Mouse (Mus musculus) heart, postnatal 4 days (tissue): ENCODE measurements around the gene Tcl1b3. TPM values are rescaled to one million over a fixed set of nuclear protein-coding genes. Genes with fewer than 3 reads are reported as not detected.
"Not testable (repeated sequence)": the region's sequence is repeated elsewhere in the genome, so short reads cannot be mapped to it uniquely, and the experiment has no call there.

Source experiments
- DNase-seq: peaks from one replicate; pipeline ENCODE4 v3.0.0; 2021
- total RNA-seq, 2 experiments: library from RNA; stranded (reverse); gene quantifications; 2 replicates each; pipeline ENCODE4 v1.2.3; 2021

The Tcl1b3 gene
- total RNA-seq = not detected

DNA sequence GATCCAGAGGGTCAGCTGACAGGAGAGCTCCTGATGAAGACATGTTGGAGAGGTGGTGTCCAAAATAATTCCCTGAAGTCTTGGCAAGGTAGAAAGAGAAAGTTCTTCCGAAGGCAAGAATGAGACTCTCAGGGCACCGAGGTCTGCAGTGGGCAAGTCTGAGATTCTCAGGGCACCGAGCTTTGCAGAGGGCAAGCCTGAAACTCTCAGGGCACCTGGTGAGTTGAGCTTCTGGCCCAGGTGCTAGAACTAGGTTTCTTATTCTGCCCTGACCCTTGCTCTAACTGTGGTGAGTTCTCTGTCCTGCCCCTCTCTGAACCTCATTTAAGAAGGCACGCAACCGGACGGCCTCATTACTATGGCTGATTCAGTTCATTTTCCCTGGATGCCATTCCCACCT lies at the start of gene Tcl1b3:
Gene Tcl1b3, plus strand, starts transcription at position 301 of the 400 bp plus-strand sequence.
- DNase-seq = not testable (repeated sequence)

DNA sequence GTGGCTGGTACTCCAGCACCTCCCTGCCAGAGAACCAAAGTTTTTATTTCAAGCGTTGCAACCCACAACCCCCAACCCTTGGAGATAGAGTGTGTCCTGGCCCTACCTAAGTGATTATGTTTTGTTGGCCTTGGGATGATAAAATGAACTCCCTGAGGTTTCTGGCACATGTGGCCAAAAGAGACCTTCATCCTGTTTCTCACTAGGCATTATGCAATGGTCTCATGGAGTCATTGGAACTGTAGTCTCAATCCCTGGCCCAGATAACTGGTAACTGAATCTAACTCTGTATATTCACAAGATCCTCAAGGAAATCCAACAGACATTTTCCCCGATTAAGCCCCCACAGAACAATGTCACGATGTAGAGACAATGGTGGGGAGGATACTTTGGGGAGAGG lies 47.7 kb upstream of the Tcl1b3 start:
- DNase-seq = no peak

DNA sequence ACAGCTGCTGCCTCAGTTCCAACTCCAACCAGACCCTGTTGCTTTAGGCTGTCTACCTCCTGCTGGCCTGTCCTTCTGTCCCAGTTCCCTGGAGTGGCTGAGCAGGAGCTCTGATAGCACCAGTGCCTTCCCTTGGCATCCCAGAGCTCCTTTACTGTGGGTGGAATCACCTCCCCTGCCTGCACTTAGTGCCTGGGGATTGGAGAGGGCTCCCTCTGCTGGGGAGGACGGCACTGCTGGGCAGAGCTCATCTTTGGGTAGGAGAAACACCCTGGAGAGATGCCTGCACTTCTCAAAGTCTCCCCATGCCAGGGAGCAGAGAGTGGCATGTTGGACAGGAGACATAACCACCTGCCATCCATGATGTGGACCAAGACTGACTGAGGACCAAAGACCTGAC lies 45.9 kb upstream of the Tcl1b3 start:
- DNase-seq = not testable (repeated sequence)

DNA sequence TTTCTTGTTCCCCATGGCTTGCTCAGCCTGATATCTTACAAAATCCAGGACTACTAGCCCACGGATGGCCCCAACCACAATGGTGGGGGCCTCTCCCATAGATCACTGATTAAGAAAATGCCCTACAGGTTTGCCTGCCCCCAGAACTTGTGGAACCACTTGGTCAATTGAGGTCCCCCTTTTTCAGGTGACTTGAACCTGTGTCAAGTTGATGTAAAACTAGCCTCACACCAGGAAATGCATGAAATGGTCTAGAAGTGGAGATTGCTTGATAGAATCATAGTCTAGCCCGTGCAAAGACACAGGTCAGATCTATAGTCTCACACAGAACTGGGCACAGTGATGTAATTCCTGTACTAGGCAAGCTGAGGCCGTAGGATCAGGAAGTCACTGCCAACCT lies 45.1 kb upstream of the Tcl1b3 start, which contains the start of gene Tcl1b2:
Gene Tcl1b2, plus strand, starts transcription at position 301 of the 400 bp plus-strand sequence.
- no peak for DNase-seq

GRCm38 (mm10) chr12:105155286-105155685 lies 35.6 kb upstream of the Tcl1b3 start:
- peak; percentile 14 for DNase-seq

DNA sequence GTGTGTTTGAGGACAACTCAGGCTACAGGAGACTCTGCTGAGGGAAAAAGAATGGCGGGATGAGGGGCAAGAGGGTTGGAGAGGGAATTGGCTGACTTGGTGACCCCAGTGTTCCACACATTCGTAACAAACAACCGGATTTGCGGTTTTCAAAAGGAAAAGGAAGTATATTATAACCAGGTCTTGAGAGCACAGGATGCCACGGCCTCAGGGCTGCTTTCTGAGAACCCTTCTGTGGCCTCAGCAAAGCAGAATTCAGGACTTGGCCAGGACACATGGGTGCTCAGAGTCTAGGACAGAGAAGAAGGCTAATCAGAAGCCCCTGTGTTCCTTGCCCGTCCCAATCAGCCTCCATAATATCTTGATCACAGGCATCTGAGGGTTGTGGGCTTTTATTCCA lies 32.0 kb upstream of the Tcl1b3 start:
- no peak for DNase-seq

DNA sequence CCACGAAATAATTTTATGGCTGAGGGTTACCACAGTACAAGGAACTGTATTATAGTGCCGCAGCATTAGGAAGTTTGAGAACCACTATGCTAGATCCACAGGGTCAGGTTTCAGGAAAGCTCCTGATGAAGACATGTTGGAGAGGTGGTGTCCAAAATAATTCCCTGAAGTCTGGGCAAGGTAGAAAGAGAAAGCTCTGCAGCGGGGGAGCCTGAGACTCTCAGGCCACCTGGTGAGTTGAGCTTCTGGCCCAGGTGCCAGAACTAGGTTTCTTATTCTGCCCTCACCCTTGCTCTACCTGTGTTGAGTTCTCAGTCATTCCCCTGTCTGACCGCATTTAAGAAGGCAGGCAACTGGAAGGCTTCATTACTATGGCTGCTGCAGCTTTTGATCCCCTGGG lies 31.5 kb upstream of the Tcl1b3 start, which contains the start of gene Tcl1b1:
Gene Tcl1b1, plus strand, starts transcription at position 301 of the 400 bp plus-strand sequence.
- DNase-seq = no peak

GRCm38 (mm10) chr12:105166734-105167133 lies 24.1 kb upstream of the Tcl1b3 start:
- DNase-seq = no peak

GRCm38 (mm10) chr12:105173366-105173765 lies 17.5 kb upstream of the Tcl1b3 start:
- DNase-seq = no peak

- DNase-seq = peak; percentile 69
Measured at GRCm38 (mm10) chr12:105174318-105174717, 16.5 kb upstream of the Tcl1b3 start.

DNA sequence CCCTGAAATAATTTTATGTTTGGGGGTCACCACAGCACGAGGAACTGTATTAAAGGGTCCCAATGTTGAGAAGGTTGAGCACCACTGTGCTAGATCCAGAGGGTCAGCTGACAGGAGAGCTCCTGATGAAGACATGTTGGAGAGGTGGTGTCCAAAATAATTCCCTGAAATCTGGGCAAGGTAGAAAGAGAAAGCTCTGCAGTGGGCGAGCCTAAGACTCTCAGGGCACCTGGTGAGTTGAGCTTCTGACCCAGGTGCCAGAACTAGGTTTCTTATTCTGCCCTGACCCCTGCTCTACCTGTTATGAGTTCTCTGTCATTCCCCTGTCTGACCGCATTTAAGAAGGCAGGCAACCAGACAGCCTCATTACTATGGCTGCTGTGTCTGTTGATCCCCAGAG lies 14.8 kb upstream of the Tcl1b3 start, which contains the start of gene Tcl1b5:
Gene Tcl1b5, plus strand, starts transcription at position 301 of the 400 bp plus-strand sequence.
- DNase-seq = not testable (repeated sequence)

GRCm38 (mm10) chr12:105181040-105181644 lies 9.7 kb upstream of the Tcl1b3 start:
- DNase-seq = not testable (repeated sequence)

DNA sequence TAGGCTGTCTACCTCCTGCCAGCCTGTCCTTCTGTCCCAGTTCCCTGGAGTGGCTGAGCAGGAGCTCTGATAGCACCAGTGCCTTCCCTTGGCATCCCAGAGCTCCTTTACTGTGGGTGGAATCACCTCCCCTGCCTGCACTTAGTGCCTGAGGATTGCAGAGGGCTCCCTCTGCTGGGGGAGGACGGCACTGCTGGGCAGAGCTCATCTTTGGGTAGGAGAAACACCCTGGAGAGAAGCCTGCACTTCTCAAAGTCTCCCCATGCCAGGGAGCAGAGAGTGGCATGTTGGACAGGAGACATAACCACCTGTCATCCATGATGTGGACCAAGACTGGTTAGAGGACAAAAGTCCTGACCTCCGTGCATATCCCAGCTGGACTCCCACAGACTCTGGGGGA lies 1.9 kb upstream of the Tcl1b3 start:
- DNase-seq = peak; percentile 25

DNA sequence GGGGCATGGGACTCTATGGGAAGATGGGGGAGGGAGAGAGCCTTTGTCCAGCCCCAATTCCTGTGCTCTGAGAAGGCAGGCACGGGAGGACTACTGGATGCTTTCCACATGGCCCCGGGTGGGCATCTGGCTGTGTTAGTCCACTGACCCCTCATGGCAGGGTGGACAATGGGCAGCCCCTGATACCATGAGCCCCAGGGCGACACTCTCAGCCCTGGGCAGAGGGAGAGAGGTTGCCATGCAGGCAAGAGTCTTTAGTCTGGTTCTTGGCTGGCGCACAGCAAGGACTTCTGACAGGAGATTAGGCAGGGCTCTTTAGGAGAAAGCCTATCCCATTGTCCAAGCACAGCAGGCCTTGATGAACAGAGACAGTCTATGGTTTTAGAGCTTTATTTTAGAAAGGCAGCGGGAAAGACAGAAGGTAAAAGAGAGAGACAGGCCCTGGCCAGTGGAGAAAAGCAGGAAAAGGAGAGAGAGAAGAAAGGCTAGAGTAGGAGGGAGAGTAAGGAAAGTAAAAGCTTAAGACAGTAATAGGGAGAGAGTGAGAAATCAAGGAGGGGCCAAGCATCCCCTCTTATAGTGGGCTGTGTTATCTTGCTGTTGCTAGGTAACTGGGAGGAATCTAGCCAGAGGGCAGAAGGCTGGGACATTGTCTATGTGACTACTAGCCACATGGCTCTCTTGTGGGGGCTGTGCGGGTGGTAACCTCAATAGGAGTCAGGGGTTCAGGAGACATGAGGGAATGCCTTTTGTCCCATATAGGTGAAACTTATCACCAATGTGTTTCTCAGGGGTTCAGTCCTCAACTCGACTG lies 9.0 kb downstream of the Tcl1b3 start:
- not testable (repeated sequence) for DNase-seq

- DNase-seq = not testable (repeated sequence)
Measured at GRCm38 (mm10) chr12:105201657-105202056, 10.8 kb downstream of the Tcl1b3 start, which contains the start of gene Tcl1b4. Gene Tcl1b4 (plus strand): TSS chr12:105201957.

DNA sequence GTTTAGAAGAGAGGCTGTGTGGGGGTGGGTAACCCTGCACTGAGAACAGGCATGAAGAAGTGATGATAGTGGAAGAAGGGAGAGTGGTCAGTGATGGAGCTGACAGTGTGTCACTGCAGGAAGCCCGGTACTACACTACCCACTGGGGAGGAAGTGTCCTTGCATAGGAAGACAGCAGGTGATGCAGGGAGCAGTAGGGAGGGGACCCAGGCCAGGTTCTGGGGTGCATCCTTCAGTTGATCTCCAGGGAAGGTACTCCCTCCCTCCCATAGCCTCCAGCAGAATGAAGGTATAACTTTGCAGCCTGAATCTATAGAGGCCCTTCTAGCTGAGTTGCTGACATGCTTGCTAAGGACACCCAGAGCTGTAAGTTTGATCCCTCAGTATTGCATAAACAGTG lies 16.2 kb downstream of the Tcl1b3 start:
- no peak for DNase-seq

DNA sequence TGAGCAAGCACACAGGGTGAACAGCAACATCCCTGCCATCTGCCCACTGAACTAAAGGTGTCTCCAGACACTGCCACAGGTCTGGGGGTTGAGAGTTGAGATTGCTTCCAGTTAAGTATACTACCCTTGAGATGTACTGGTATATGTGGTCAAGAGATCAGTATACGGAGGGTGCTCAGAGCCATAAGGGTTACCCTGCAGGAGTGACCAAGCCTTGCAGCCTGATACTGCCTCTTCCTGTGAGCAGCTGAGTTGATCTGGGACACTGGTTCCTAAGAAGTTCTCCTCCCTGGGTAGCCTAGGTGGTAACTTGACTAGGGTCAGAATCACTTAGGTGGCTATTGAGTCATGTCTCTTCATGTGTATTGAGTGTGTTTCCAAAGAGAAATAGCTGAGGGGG lies 17.6 kb downstream of the Tcl1b3 start:
- DNase-seq = no peak

DNA sequence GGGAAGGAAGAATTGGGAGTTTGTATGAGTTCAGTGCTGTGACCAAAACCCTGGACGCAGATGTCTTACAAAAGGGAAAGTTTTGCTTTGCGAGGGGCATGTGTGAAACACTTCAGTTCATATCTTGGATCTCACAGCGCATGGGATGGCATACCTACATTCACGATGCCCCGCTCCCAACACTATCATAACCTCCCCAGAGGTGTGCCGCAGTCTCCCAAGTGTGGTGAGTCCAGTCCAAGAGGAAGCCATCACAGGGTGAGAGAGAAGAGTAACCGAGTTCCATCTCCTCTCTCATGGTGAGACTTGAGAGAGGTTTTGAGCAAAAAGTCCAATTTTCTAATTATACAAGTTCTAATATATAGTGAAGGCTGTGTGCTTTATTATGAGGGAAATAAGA lies 18.4 kb downstream of the Tcl1b3 start:
- no peak for DNase-seq

DNA sequence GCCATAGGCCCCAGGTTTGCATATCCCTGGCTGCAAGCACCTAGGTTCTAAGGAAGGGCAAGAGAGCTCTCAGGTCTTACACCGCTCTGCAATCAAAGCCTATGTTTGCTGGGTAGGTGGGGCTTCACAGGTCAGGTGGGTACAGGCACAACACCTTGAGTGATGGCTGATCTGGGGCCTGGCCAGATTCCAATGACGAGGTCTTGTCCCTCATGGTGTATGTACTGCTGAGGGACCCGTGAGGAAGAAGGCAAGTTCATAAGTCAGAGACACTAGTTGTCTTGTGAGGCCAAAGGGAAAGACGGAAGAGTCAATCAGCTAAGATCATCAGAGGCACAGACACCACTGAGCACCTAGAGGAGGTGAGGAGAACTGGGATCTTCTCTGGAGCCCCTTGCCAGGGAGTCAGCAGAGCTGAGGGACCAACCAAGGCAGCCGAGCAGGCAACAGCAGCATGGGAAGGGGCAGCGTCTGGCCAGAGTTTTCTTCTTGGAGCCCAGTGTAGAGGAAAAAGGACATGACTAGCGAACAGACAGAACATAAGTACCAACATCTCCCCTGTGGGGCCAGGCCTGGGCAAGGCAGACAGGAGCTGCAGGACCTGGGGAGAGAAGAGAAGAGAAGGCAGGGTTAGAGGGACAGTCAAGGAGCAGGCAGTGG lies 26.4 kb downstream of the Tcl1b3 start:
- DNase-seq = no peak

DNA sequence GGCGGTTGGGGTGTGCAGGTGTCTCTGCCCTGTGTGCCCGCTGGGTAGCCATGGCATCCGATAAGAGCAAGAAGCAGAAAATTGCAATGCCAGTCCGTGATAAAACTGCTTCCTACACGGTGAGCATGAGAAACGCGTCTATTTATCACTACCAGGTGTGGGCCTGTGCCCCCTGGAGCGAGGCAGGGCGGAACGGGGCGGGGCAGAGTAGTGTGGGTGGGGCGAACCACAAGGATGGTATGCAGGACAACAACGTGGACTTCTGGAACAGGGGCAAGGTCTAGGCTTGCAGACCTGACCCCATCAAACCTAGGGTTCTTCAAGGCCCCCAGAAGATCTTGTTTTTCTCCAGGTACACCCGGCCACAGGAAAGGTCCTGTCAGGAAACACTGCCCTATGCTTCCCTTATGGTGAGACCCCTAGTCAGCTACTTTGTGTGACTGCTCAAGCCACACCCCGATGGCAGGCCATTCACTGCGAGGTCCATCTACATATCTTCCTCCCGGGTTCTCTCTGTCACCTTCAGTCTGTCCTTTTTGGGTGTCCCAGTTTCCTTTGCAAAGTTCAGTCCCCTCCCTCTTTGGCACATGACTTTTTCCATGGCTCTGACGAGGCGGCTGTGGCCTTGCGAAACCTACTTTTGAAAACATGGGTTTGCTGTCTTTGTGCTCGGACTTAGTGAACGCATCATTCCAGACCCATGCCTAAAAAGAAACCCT lies 31.9 kb downstream of the Tcl1b3 start, which contains the start of gene Tcl1:
Gene Tcl1, minus strand, starts transcription at position 193 of the 719 bp plus-strand sequence.
- no peak for DNase-seq

DNA sequence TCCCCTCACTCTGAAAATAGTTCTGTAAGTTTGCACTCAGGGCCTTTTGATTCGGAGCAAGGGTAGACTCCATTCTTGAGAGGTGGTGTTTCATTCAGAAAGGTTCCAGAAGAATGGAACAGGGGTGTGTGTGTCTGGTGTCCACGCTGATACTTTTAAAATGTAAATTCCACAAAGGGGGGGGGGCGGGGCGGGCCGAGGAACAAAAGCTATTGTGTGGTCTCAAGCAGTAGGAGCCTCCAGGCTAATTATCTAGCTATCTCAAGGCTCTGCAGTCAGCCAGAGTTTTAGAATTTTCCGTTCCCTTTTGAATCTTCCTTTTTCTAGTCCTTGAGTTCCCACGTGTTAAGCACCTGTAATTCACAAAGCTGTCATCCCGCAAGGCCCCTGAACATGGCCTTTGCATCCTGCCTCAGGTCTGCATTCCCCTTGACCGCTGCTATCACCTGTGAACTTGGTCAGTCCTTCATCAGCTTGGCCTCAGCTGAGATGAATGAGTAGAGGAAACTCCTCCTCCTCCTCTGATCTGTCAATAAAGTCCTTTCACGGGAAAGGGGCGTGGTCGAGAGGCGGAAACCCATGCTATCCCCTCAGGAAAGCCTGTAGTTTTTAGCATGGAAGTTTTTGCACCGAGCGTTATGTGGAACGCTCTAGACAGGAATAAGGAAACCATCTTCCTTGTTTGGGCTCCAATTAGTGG lies 33.9 kb downstream of the Tcl1b3 start:
- no peak for DNase-seq

GRCm38 (mm10) chr12:105234362-105234761 lies 43.5 kb downstream of the Tcl1b3 start:
- DNase-seq = no peak
